Mouse (Mus musculus): ENCODE measurements around the gene Ubac1. TPM values are rescaled to one million over a fixed set of nuclear protein-coding genes. Genes with fewer than 3 reads are reported as not detected.
A peak's percentile ranks its signal among the peaks of the same experiment; 100 is the strongest.

The Ubac1 gene
- polyA plus RNA-seq, 2 experiments, result 76.5 to 99.3 TPM

- 36% methylated on average over 4 of the region's 4 CpGs for WGBS
- no peak overlapping the region for H3K4me3 ChIP-seq (replicated peaks; ENCODE audit: low read length)
- ATAC-seq (ENCODE audit: low FRiP score, low read depth) (no peak), DNase-seq (ENCODE audit: low spot score) (peak; percentile 65)
- TF ChIP-seq POLR2A (IDR thresholded peaks at IDR 0.05; ENCODE audit: borderline replicate concordance, extremely low read depth, insufficient read depth, insufficient read length), result no peak
- H3K27me3 ChIP-seq (ENCODE audit: control insufficient read depth, insufficient read depth, low read length), result no peaks in the 10 kb centered on the region
- no peak overlapping the region for H3K27ac ChIP-seq (replicated peaks; ENCODE audit: low read depth, low read length)
- H3K4me2 ChIP-seq (replicated peaks; ENCODE audit: low read depth, low read length, severe bottlenecking), result no peak overlapping the region
- no peak overlapping the region for H3K9ac ChIP-seq (ENCODE audit: low read depth, low read length, severe bottlenecking)
- no peaks in the 10 kb centered on the region for H3K9me3 ChIP-seq (ENCODE audit: control insufficient read depth, low read length)
- peaks cover 8% of the 10 kb centered on the region for H3K4me1 ChIP-seq (ENCODE audit: control insufficient read depth, insufficient read depth, low read length)
- H3K36me3 ChIP-seq (ENCODE audit: control insufficient read depth, insufficient read depth, low read length), result no peaks in the 10 kb centered on the region
These were observed 2.9 kb upstream of the Ubac1 start for GRCm38 (mm10) chr2:26024138-26025075.

GRCm38 (mm10) chr2:26022626-26023025 is 1.1 kb upstream of the Ubac1 start:
- no peak overlapping the region for H3K27ac ChIP-seq (replicated peaks; ENCODE audit: low read depth, low read length)

GRCm38 (mm10) chr2:26022258-26022565 is 665 bp upstream of the Ubac1 start:
- DNase-seq (ENCODE audit: low spot score), result no peak
- TF ChIP-seq POLR2A (IDR thresholded peaks at IDR 0.05; ENCODE audit: borderline replicate concordance, extremely low read depth, insufficient read depth, insufficient read length), result no peak
- Histone ChIP-seq H3K36me3 (ENCODE audit: control insufficient read depth, insufficient read depth, low read length) (no peaks in the 10 kb centered on the region), H3K4me3 (replicated peaks; ENCODE audit: low read length) (no peak overlapping the region), H3K27me3 (ENCODE audit: control insufficient read depth, insufficient read depth, low read length) (no peaks in the 10 kb centered on the region), H3K9me3 (ENCODE audit: control insufficient read depth, low read length) (no peaks in the 10 kb centered on the region), H3K4me1 (ENCODE audit: control insufficient read depth, insufficient read depth, low read length) (peaks cover 8% of the 10 kb centered on the region), H3K9ac (ENCODE audit: low read depth, low read length, severe bottlenecking) (no peak overlapping the region), H3K4me2 (replicated peaks; ENCODE audit: low read depth, low read length, severe bottlenecking) (no peak overlapping the region), H3K27ac (replicated peaks; ENCODE audit: low read depth, low read length) (no peak overlapping the region)
- WGBS, result 79% methylated on average over 8 of the region's 8 CpGs
- ATAC-seq (ENCODE audit: low FRiP score, low read depth), result no peak

More at GRCm38 (mm10) chr2:26022626-26023025, 1.1 kb upstream of the Ubac1 start:
- DNase-seq (ENCODE audit: low spot score) (no peak), ATAC-seq (ENCODE audit: low FRiP score, low read depth) (no peak)
- Histone ChIP-seq H3K9me3 (ENCODE audit: control insufficient read depth, low read length) (no peaks in the 10 kb centered on the region), H3K4me1 (ENCODE audit: control insufficient read depth, insufficient read depth, low read length) (peaks cover 8% of the 10 kb centered on the region), H3K27me3 (ENCODE audit: control insufficient read depth, insufficient read depth, low read length) (no peaks in the 10 kb centered on the region), H3K4me2 (replicated peaks; ENCODE audit: low read depth, low read length, severe bottlenecking) (no peak overlapping the region), H3K4me3 (replicated peaks; ENCODE audit: low read length) (no peak overlapping the region), H3K9ac (ENCODE audit: low read depth, low read length, severe bottlenecking) (no peak overlapping the region), H3K36me3 (ENCODE audit: control insufficient read depth, insufficient read depth, low read length) (no peaks in the 10 kb centered on the region)
- WGBS, result 84% methylated on average over 1 of the region's 1 CpGs
- TF ChIP-seq POLR2A (IDR thresholded peaks at IDR 0.05; ENCODE audit: borderline replicate concordance, extremely low read depth, insufficient read depth, insufficient read length), result no peak

GRCm38 (mm10) chr2:26020714-26021560 is 610 bp downstream of the Ubac1 start:
- H3K9ac ChIP-seq (ENCODE audit: low read depth, low read length, severe bottlenecking), result peak overlapping the region; percentile 79
- H3K27me3 ChIP-seq (ENCODE audit: control insufficient read depth, insufficient read depth, low read length), result no peaks in the 10 kb centered on the region
- H3K27ac ChIP-seq (replicated peaks; ENCODE audit: low read depth, low read length), result peak overlapping the region; percentile 75
- no peaks in the 10 kb centered on the region for H3K9me3 ChIP-seq (ENCODE audit: control insufficient read depth, low read length)
- peak overlapping the region; percentile 78 for H3K4me3 ChIP-seq (replicated peaks; ENCODE audit: low read length)
- peak overlapping the region; percentile 60 for H3K4me2 ChIP-seq (replicated peaks; ENCODE audit: low read depth, low read length, severe bottlenecking)
- WGBS, result 2% methylated on average over 31 of the region's 38 CpGs
- peak; percentile 11 for ATAC-seq (ENCODE audit: low FRiP score, low read depth)
- H3K4me1 ChIP-seq (ENCODE audit: control insufficient read depth, insufficient read depth, low read length), result peaks cover 8% of the 10 kb centered on the region
- peaks cover 6% of the 10 kb centered on the region; the same call in 1 of the 2 replicates for H3K36me3 ChIP-seq (ENCODE audit: control insufficient read depth, insufficient read depth, low read length)
- no peak for TF ChIP-seq POLR2A (IDR thresholded peaks at IDR 0.05; ENCODE audit: borderline replicate concordance, extremely low read depth, insufficient read depth, insufficient read length)
- peak; percentile 34 for DNase-seq (ENCODE audit: low spot score)

GRCm38 (mm10) chr2:26019923-26020322 is 1.6 kb downstream of the Ubac1 start:
- Histone ChIP-seq H3K9ac (ENCODE audit: low read depth, low read length, severe bottlenecking) (no peak overlapping the region), H3K4me2 (replicated peaks; ENCODE audit: low read depth, low read length, severe bottlenecking) (peak overlapping the region; percentile 60; the same call in 1 of the 2 replicates)
- 74% methylated on average over 3 of the region's 3 CpGs for WGBS

More at GRCm38 (mm10) chr2:26019923-26020322, 1.6 kb downstream of the Ubac1 start:
- no peak for DNase-seq (ENCODE audit: low spot score)
- no peak overlapping the region for H3K27ac ChIP-seq (replicated peaks; ENCODE audit: low read depth, low read length)
- H3K9me3 ChIP-seq (ENCODE audit: control insufficient read depth, low read length), result no peaks in the 10 kb centered on the region
- H3K4me3 ChIP-seq (replicated peaks; ENCODE audit: low read length), result peak overlapping the region; percentile 78; the same call in 1 of the 2 replicates
- peaks cover 16% of the 10 kb centered on the region for H3K36me3 ChIP-seq (ENCODE audit: control insufficient read depth, insufficient read depth, low read length)
- ATAC-seq (ENCODE audit: low FRiP score, low read depth), result no peak
- no peaks in the 10 kb centered on the region for H3K27me3 ChIP-seq (ENCODE audit: control insufficient read depth, insufficient read depth, low read length)
- no peak for TF ChIP-seq POLR2A (IDR thresholded peaks at IDR 0.05; ENCODE audit: borderline replicate concordance, extremely low read depth, insufficient read depth, insufficient read length)
- peaks cover 8% of the 10 kb centered on the region for H3K4me1 ChIP-seq (ENCODE audit: control insufficient read depth, insufficient read depth, low read length)
